Mouse (Mus musculus) lung, embryonic 16.5 days (tissue): Measurements from ENCODE around the gene Ngfr. TPM values are rescaled to one million over a fixed set of nuclear protein-coding genes. Genes with fewer than 3 reads are reported as not detected.

Experiments used
- ATAC-seq: fragments of 200-750 bp; cut with Nextera tagmentation; 2 replicates; pipeline ENCODE4 v1.8.0; 2017; ENCODE audit warnings: low read depth, mild to moderate bottlenecking, moderate library complexity
- H3K27ac ChIP-seq: fragments of 300-500 bp; sonication (generic); 2 replicates; pipeline ENCODE4 v1.5.1; 2014; ENCODE audit warnings: mild to moderate bottlenecking, control low read depth, low read length
- H3K27me3 ChIP-seq: fragments of 300-500 bp; sonication (generic); 2 replicates; pipeline ENCODE4 v1.6.1; 2014; ENCODE audit warnings: low read depth, low read length, mixed read lengths; ENCODE audit not compliant: control insufficient read depth, insufficient read depth
- H3K36me3 ChIP-seq: fragments of 300-500 bp; sonication (generic); 2 replicates; pipeline ENCODE4 v1.6.1; 2014; ENCODE audit warnings: low read length; ENCODE audit not compliant: control insufficient read depth, insufficient read depth
- H3K4me1 ChIP-seq: fragments of 300-500 bp; sonication (generic); replicated peaks from 2 replicates; pipeline ENCODE4 v1.6.1; 2014; ENCODE audit warnings: low read length, mixed read lengths; ENCODE audit not compliant: control insufficient read depth, insufficient read depth
- H3K4me2 ChIP-seq: fragments of 300-500 bp; sonication (generic); 2 replicates; pipeline ENCODE4 v1.6.1; 2014; ENCODE audit warnings: low read depth, low read length, control low read depth
- H3K4me3 ChIP-seq: fragments of 300-500 bp; sonication (generic); 2 replicates; pipeline ENCODE4 v1.5.1; 2014; ENCODE audit warnings: mild to moderate bottlenecking, low read length, control low read depth
- H3K9ac ChIP-seq: fragments of 300-500 bp; sonication (generic); 2 replicates; pipeline ENCODE4 v1.6.1; 2014; ENCODE audit warnings: low read length, control low read depth
- H3K9me3 ChIP-seq: fragments of 300-500 bp; sonication (generic); 2 replicates; pipeline ENCODE4 v1.6.1; 2016; ENCODE audit warnings: low read length; ENCODE audit not compliant: control insufficient read depth
- WGBS: fragments of 180-500 bp; shearing (Covaris S2); extraction: QIAGEN DNeasy Blood & Tissue Kit; methylation state at CpG from one replicate; pipeline ENCODE4 v1.1.7; 2014; 5-methylcytosine and 5-hydroxymethylcytosine counted together
- polyA plus RNA-seq: library from polyadenylated mRNA; unstranded; fragments of >200 nt; fragmentation: Nextera tagmentation; extraction: Ambion mirVana; gene quantifications from 2 replicates; pipeline ENCODE4 v1.2.1, GENCODE M21; 2015

Gene Ngfr
- polyA plus RNA-seq, 1 experiment from 2014 or later: 4.3 TPM

GRCm38 (mm10) chr11:95563849-95564248 lies 23.7 kb downstream of the Ngfr start:
- H3K4me1 ChIP-seq: peaks cover 10% of the 10 kb centered on the region; the same call in 1 of the 2 replicates
- 0 out of 2 replicates have a peak, but pooled peaks cover 3% of the 10 kb centered on the region for H3K9me3 ChIP-seq
- H3K9ac ChIP-seq: no peak overlapping the region
- no peaks in the 10 kb centered on the region for H3K36me3 ChIP-seq
- H3K27ac ChIP-seq: no peak overlapping the region
- no peak for ATAC-seq
- H3K4me3 ChIP-seq: no peak overlapping the region
- no peaks in the 10 kb centered on the region for H3K27me3 ChIP-seq
- no peak overlapping the region for H3K4me2 ChIP-seq
- 95% methylated on average over 3 of the region's 5 CpGs for WGBS

GRCm38 (mm10) chr11:95560773-95561172 lies 26.8 kb downstream of the Ngfr start:
- no peak for ATAC-seq
- no peak overlapping the region for H3K4me3 ChIP-seq
- no peak overlapping the region for H3K27ac ChIP-seq
- no peak overlapping the region for H3K4me2 ChIP-seq
- 57% methylated on average over 3 of the region's 3 CpGs for WGBS
- 0 out of 2 replicates have a peak, but pooled peaks cover 2% of the 10 kb centered on the region for H3K4me1 ChIP-seq
- H3K27me3 ChIP-seq: no peaks in the 10 kb centered on the region
- 0 out of 2 replicates have a peak, but pooled peaks cover 3% of the 10 kb centered on the region for H3K9me3 ChIP-seq
- H3K36me3 ChIP-seq: no peaks in the 10 kb centered on the region
- H3K9ac ChIP-seq: no peak overlapping the region

GRCm38 (mm10) chr11:95559761-95560160 lies 27.8 kb downstream of the Ngfr start:
- Histone ChIP-seq H3K27ac (no peak overlapping the region), H3K9me3 (0 out of 2 replicates have a peak, but pooled peaks cover 3% of the 10 kb centered on the region), H3K36me3 (no peaks in the 10 kb centered on the region), H3K27me3 (no peaks in the 10 kb centered on the region), H3K9ac (no peak overlapping the region), H3K4me3 (no peak overlapping the region), H3K4me2 (no peak overlapping the region), H3K4me1 (0 out of 2 replicates have a peak, but pooled peaks cover 2% of the 10 kb centered on the region)
- WGBS: 34% methylated on average over 2 of the region's 2 CpGs
- ATAC-seq: peak; percentile 43; the same call in 1 of the 2 replicates

GRCm38 (mm10) chr11:95557719-95558118 lies 29.8 kb downstream of the Ngfr start:
- ATAC-seq: no peak
- H3K9ac ChIP-seq: no peak overlapping the region
- H3K9me3 ChIP-seq: no peaks in the 10 kb centered on the region
- no peak overlapping the region for H3K4me2 ChIP-seq
- no peak overlapping the region for H3K27ac ChIP-seq
- H3K4me1 ChIP-seq: 0 out of 2 replicates have a peak, but pooled peaks cover 2% of the 10 kb centered on the region
- H3K36me3 ChIP-seq: no peaks in the 10 kb centered on the region
- 38% methylated on average over 6 of the region's 6 CpGs for WGBS
- no peaks in the 10 kb centered on the region for H3K27me3 ChIP-seq
- no peak overlapping the region for H3K4me3 ChIP-seq

- ATAC-seq: no peak
- H3K36me3 ChIP-seq: no peaks in the 10 kb centered on the region
- 0 out of 2 replicates have a peak, but pooled peaks cover 2% of the 10 kb centered on the region for H3K4me1 ChIP-seq
- H3K4me2 ChIP-seq: no peak overlapping the region
- no peaks in the 10 kb centered on the region for H3K27me3 ChIP-seq
- no peak overlapping the region for H3K4me3 ChIP-seq
- 74% methylated on average over 6 of the region's 6 CpGs for WGBS
- H3K27ac ChIP-seq: no peak overlapping the region
- no peaks in the 10 kb centered on the region for H3K9me3 ChIP-seq
- H3K9ac ChIP-seq: no peak overlapping the region
These were observed 30.5 kb downstream of the Ngfr start for GRCm38 (mm10) chr11:95557032-95557431.

- H3K4me2 ChIP-seq: no peak overlapping the region
- no peaks in the 10 kb centered on the region for H3K36me3 ChIP-seq
- H3K27ac ChIP-seq: no peak overlapping the region
- no peak overlapping the region for H3K4me3 ChIP-seq
- H3K27me3 ChIP-seq: no peaks in the 10 kb centered on the region
- ATAC-seq: no peak
- H3K9ac ChIP-seq: no peak overlapping the region
- no peaks in the 10 kb centered on the region for H3K9me3 ChIP-seq
- 55% methylated on average over 8 of the region's 8 CpGs for WGBS
- H3K4me1 ChIP-seq: 0 out of 2 replicates have a peak, but pooled peaks cover 2% of the 10 kb centered on the region
These were observed 32.3 kb downstream of the Ngfr start for GRCm38 (mm10) chr11:95555279-95555678.

- Histone ChIP-seq H3K27me3 (no peaks in the 10 kb centered on the region), H3K4me2 (no peak overlapping the region), H3K27ac (no peak overlapping the region), H3K9ac (no peak overlapping the region), H3K9me3 (no peaks in the 10 kb centered on the region), H3K4me1 (no peaks in the 10 kb centered on the region), H3K36me3 (no peaks in the 10 kb centered on the region), H3K4me3 (no peak overlapping the region)
- ATAC-seq: no peak
- 80% methylated on average over 12 of the region's 12 CpGs for WGBS
These were observed 37.1 kb downstream of the Ngfr start for GRCm38 (mm10) chr11:95550301-95551021.

- H3K9ac ChIP-seq: no peak overlapping the region
- H3K36me3 ChIP-seq: no peaks in the 10 kb centered on the region
- no peaks in the 10 kb centered on the region for H3K27me3 ChIP-seq
- no peaks in the 10 kb centered on the region for H3K9me3 ChIP-seq
- H3K4me2 ChIP-seq: no peak overlapping the region
- ATAC-seq: no peak
- H3K4me3 ChIP-seq: no peak overlapping the region
- no peaks in the 10 kb centered on the region; the same call in 1 of the 2 replicates for H3K4me1 ChIP-seq
- 61% methylated on average over 10 of the region's 10 CpGs for WGBS
- no peak overlapping the region for H3K27ac ChIP-seq
These were observed 41.3 kb downstream of the Ngfr start for GRCm38 (mm10) chr11:95546021-95546782.
